Mouse (Mus musculus): ENCODE data around the gene Ttll1.
"Not testable (repeated sequence)": the region's sequence is repeated elsewhere in the genome, so short reads cannot be mapped to it uniquely, and the experiment has no call there.

The Ttll1 gene

GRCm38 (mm10) chr15:83481236-83481780 lies 29.4 kb downstream of the Ttll1 start:
- no peak for DNase-seq

- DNase-seq, result no peak
These were observed 30.9 kb downstream of the Ttll1 start for GRCm38 (mm10) chr15:83479818-83480217.

GRCm38 (mm10) chr15:83478096-83478495 lies 32.6 kb downstream of the Ttll1 start:
- DNase-seq, result no peak

GRCm38 (mm10) chr15:83476593-83477273 lies 34.0 kb downstream of the Ttll1 start:
- DNase-seq, result no peak

- DNase-seq, result no peak
These were observed 36.2 kb downstream of the Ttll1 start for GRCm38 (mm10) chr15:83474466-83474836.

GRCm38 (mm10) chr15:83473832-83474465 lies 36.7 kb downstream of the Ttll1 start:
- peak in 1 of 2 experiments; percentile 17 for DNase-seq

- DNase-seq, result no peak
These were observed 37.4 kb downstream of the Ttll1 start for GRCm38 (mm10) chr15:83473251-83473650.

- peak; percentile 12 to 22 for DNase-seq
These were observed 39.2 kb downstream of the Ttll1 start for GRCm38 (mm10) chr15:83471476-83471875.

- no peak for DNase-seq
These were observed 40.2 kb downstream of the Ttll1 start for GRCm38 (mm10) chr15:83470443-83470842.

GRCm38 (mm10) chr15:83469279-83469821 lies 41.3 kb downstream of the Ttll1 start:
- no peak for DNase-seq

- no peak for DNase-seq
These were observed 43.3 kb downstream of the Ttll1 start for GRCm38 (mm10) chr15:83467232-83467966.

- DNase-seq, result no peak
These were observed 44.4 kb downstream of the Ttll1 start for GRCm38 (mm10) chr15:83466331-83466730.

- peak in 1 of 2 experiments; percentile 21 for DNase-seq
These were observed 45.6 kb downstream of the Ttll1 start for GRCm38 (mm10) chr15:83464905-83465650.

- peak; percentile 89 to 94 for DNase-seq
These were observed 46.4 kb downstream of the Ttll1 start, which contains the start of gene Pacsin2 for GRCm38 (mm10) chr15:83464083-83464904. Gene Pacsin2 (minus strand): TSS chr15:83464606.

- no peak for DNase-seq
These were observed 47.2 kb downstream of the Ttll1 start for GRCm38 (mm10) chr15:83463369-83464082.

GRCm38 (mm10) chr15:83462349-83462748 lies 48.3 kb downstream of the Ttll1 start:
- not testable (repeated sequence) for DNase-seq

GRCm38 (mm10) chr15:83460891-83461290 lies 49.8 kb downstream of the Ttll1 start:
- no peak for DNase-seq

GRCm38 (mm10) chr15:83457541-83457940 lies 53.2 kb downstream of the Ttll1 start:
- DNase-seq, result no peak

- no peak for DNase-seq
These were observed 55.1 kb downstream of the Ttll1 start for GRCm38 (mm10) chr15:83455637-83456036.

GRCm38 (mm10) chr15:83455034-83455433 lies 55.7 kb downstream of the Ttll1 start:
- no peak for DNase-seq

GRCm38 (mm10) chr15:83454419-83454818 lies 56.3 kb downstream of the Ttll1 start:
- no peak for DNase-seq
